Mouse (Mus musculus): ENCODE measurements at regions not wholly inside any gene's neighbourhood (a gene's known extent, or its start where the extent isn't known, plus 50 kb on each side); places are given as distances from the start of the nearest gene placed in this dataset.
A peak's percentile ranks its signal among the peaks of the same experiment; 100 is the strongest.

DNA sequence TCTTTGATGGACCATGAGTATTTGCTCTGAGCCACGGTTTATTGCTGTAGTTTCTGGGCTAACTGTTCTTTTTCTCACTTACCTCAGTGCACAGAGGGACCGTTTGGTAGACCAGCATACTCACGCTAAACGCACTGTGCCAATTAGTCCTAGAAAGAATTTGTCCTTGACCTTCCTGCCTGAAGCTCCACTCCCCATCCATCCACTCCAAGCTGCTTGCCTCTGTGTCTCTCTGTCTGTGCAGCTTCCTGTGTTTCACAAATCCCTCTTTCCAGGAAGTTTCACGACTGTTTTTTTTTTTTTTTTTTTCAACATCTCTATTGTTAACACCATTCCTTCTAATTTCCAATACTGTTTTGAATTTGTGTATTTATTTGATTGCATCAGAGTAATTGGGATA, 116.8 kb downstream of the Btg1 start:
- H3K4me1 ChIP-seq (replicated peaks): no peaks in the 10 kb centered on the region
- H3K4me2 ChIP-seq (replicated peaks): no peak overlapping the region
- H3K4me3 ChIP-seq (replicated peaks): no peak overlapping the region
- WGBS: 79% methylated on average over 5 of the region's 5 CpGs
- H3K9ac ChIP-seq (replicated peaks): no peak overlapping the region
- no peak overlapping the region for H3K27ac ChIP-seq
- no peaks in the 10 kb centered on the region for H3K36me3 ChIP-seq
- ATAC-seq: no peak
- H3K9me3 ChIP-seq: no peaks in the 10 kb centered on the region
- no peaks in the 10 kb centered on the region for H3K27me3 ChIP-seq

GRCm38 (mm10) chr10:96735146-96735545, 118.3 kb downstream of the Btg1 start:
- no peak overlapping the region for H3K4me2 ChIP-seq (replicated peaks)
- no peak for ATAC-seq
- no peak overlapping the region for H3K27ac ChIP-seq
- no peaks in the 10 kb centered on the region for H3K9me3 ChIP-seq
- no peak overlapping the region for H3K4me3 ChIP-seq (replicated peaks)
- H3K27me3 ChIP-seq: no peaks in the 10 kb centered on the region
- WGBS: 96% methylated on average over 11 of the region's 11 CpGs
- H3K4me1 ChIP-seq (replicated peaks): no peaks in the 10 kb centered on the region
- H3K9ac ChIP-seq (replicated peaks): no peak overlapping the region
- no peaks in the 10 kb centered on the region for H3K36me3 ChIP-seq

- ATAC-seq: no peak
- Histone ChIP-seq H3K36me3 (no peaks in the 10 kb centered on the region), H3K4me1 (replicated peaks) (no peaks in the 10 kb centered on the region), H3K27ac (no peak overlapping the region), H3K9me3 (no peaks in the 10 kb centered on the region), H3K27me3 (no peaks in the 10 kb centered on the region), H3K4me3 (replicated peaks) (no peak overlapping the region), H3K9ac (replicated peaks) (no peak overlapping the region), H3K4me2 (replicated peaks) (no peak overlapping the region)
- WGBS: 79% methylated on average over 4 of the region's 4 CpGs
Measured at GRCm38 (mm10) chr10:96735885-96736628, 119.3 kb downstream of the Btg1 start.

GRCm38 (mm10) chr10:96737972-96738371, 121.2 kb downstream of the Btg1 start:
- ATAC-seq: no peak
- Histone ChIP-seq H3K36me3 (no peaks in the 10 kb centered on the region), H3K4me3 (replicated peaks) (no peak overlapping the region), H3K4me1 (replicated peaks) (no peaks in the 10 kb centered on the region), H3K9ac (replicated peaks) (no peak overlapping the region), H3K9me3 (no peaks in the 10 kb centered on the region), H3K4me2 (replicated peaks) (no peak overlapping the region), H3K27ac (no peak overlapping the region), H3K27me3 (no peaks in the 10 kb centered on the region)
- 92% methylated on average over 6 of the region's 6 CpGs for WGBS

DNA sequence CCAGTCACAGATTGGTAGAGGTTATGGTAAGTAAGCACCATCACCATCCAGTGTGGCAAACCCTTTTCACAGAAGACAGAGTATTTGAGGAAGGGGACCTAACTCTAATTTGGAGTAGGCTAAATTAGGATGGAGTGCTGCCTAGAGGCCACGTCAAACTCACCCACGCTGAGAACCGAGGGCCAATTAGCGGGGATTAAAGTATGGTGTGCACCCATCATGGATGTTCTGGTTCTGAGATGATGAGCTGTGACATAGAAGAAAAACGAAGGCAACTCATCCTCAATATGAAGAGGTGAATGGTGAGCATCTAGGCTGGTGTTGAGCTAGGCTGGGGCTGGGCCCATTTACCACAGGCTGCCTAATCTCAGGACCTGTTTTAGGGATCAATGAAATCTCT, 121.8 kb downstream of the Btg1 start:
- Histone ChIP-seq H3K4me2 (replicated peaks) (no peak overlapping the region), H3K27ac (no peak overlapping the region), H3K27me3 (no peaks in the 10 kb centered on the region), H3K4me1 (replicated peaks) (no peaks in the 10 kb centered on the region), H3K4me3 (replicated peaks) (no peak overlapping the region), H3K36me3 (no peaks in the 10 kb centered on the region), H3K9ac (replicated peaks) (no peak overlapping the region), H3K9me3 (no peaks in the 10 kb centered on the region)
- no peak for ATAC-seq
- WGBS: 92% methylated on average over 5 of the region's 5 CpGs

DNA sequence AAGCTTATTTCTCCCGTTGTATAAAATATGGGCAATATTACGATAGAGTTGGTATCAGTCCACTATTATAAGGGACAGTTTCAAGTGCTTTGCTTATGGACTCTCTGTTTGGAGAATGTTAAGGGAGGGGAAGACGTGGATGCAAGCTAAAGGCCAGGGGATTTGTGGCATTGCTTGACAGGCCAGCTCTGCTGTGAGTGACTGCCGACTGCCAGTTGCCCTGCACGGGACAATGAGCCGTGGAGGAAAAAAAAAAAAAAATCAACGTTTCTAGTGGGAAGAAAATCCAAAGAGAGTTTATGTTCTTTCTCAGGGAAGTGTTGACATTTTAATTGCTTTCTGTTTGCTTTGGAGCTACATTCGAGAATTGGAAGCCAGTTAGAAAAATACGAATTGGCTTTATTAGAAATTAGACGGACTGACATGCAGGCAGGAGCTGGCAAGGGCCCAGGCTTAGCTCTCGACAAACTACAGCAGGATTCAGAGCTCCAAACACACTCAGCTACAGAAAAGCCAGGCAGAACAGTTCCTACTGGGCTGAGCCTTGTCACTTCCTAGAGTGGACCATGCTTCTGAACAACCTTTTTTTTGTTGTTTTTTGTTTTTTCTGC, 127.5 kb downstream of the Btg1 start:
- Histone ChIP-seq H3K4me1 (replicated peaks) (peaks cover 3% of the 10 kb centered on the region; the same call in 1 of the 2 replicates), H3K9me3 (no peaks in the 10 kb centered on the region), H3K27me3 (no peaks in the 10 kb centered on the region), H3K36me3 (no peaks in the 10 kb centered on the region), H3K4me3 (replicated peaks) (no peak overlapping the region), H3K27ac (no peak overlapping the region), H3K9ac (replicated peaks) (no peak overlapping the region), H3K4me2 (replicated peaks) (no peak overlapping the region)
- ATAC-seq: no peak
- WGBS: 49% methylated on average over 11 of the region's 11 CpGs

DNA sequence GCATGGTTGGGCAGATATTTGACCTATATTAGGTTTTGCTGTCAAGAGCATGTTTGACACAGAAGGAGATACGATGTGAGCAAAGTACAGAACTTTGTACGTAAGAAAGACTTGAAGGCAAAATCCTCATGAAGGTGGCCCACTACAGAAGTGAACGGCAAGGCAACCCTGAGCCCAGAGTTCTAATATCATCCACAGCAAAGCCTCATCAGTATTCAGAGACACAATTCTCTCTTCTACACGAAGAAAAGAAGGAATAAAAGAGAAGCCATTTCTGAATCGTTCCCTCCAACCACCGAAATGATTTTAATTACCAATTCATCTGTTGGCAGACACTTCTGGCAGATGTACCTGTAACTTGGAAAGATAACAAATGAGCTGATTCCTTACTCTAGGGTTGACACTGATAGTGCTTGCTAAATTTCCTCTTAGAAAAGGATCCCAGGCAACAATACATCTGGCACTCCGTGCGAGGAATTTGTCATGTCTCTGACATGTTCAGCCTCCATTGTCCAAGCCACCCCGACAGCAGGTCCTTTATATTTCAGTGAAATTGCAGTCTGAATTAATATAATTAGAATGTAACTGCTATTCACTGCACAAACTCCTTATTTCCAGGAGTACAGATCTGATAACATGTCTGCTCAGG, 130.3 kb downstream of the Btg1 start:
- no peaks in the 10 kb centered on the region for H3K9me3 ChIP-seq
- no peak for ATAC-seq
- H3K4me3 ChIP-seq (replicated peaks): no peak overlapping the region
- no peak overlapping the region for H3K9ac ChIP-seq (replicated peaks)
- H3K4me1 ChIP-seq (replicated peaks): peaks cover 17% of the 10 kb centered on the region
- H3K36me3 ChIP-seq: no peaks in the 10 kb centered on the region
- H3K4me2 ChIP-seq (replicated peaks): no peak overlapping the region
- WGBS: 76% methylated on average over 9 of the region's 9 CpGs
- H3K27me3 ChIP-seq: no peaks in the 10 kb centered on the region
- H3K27ac ChIP-seq: no peak overlapping the region

- Histone ChIP-seq H3K27ac (no peak overlapping the region), H3K4me1 (replicated peaks) (peaks cover 39% of the 10 kb centered on the region), H3K4me3 (replicated peaks) (no peak overlapping the region), H3K9me3 (no peaks in the 10 kb centered on the region), H3K27me3 (no peaks in the 10 kb centered on the region), H3K9ac (replicated peaks) (no peak overlapping the region), H3K4me2 (replicated peaks) (no peak overlapping the region), H3K36me3 (no peaks in the 10 kb centered on the region)
- 61% methylated on average over 5 of the region's 5 CpGs for WGBS
- ATAC-seq: no peak
Measured at GRCm38 (mm10) chr10:96750861-96751260, 134.1 kb downstream of the Btg1 start.

- H3K9me3 ChIP-seq: no peaks in the 10 kb centered on the region
- no peaks in the 10 kb centered on the region for H3K36me3 ChIP-seq
- WGBS: 16% methylated on average over 12 of the region's 12 CpGs
- H3K4me1 ChIP-seq (replicated peaks): peaks cover 46% of the 10 kb centered on the region
- peak overlapping the region; percentile 28 for H3K4me2 ChIP-seq (replicated peaks)
- peak; percentile 72 for ATAC-seq
- no peaks in the 10 kb centered on the region for H3K27me3 ChIP-seq
- 0 out of 2 replicates have a peak overlapping the region, but pooled peaks have one; percentile 9 for H3K27ac ChIP-seq
- peak overlapping the region; percentile 42; the same call in 1 of the 2 replicates for H3K9ac ChIP-seq (replicated peaks)
- H3K4me3 ChIP-seq (replicated peaks): 0 out of 2 replicates have a peak overlapping the region, but pooled peaks have one; percentile 3
Measured at GRCm38 (mm10) chr10:96751580-96752264, 134.9 kb downstream of the Btg1 start.

- H3K4me3 ChIP-seq (replicated peaks): no peak overlapping the region
- no peak for ATAC-seq
- no peaks in the 10 kb centered on the region for H3K9me3 ChIP-seq
- H3K9ac ChIP-seq (replicated peaks): no peak overlapping the region
- no peaks in the 10 kb centered on the region for H3K27me3 ChIP-seq
- peaks cover 46% of the 10 kb centered on the region for H3K4me1 ChIP-seq (replicated peaks)
- no peak overlapping the region for H3K4me2 ChIP-seq (replicated peaks)
- H3K27ac ChIP-seq: no peak overlapping the region
- H3K36me3 ChIP-seq: no peaks in the 10 kb centered on the region
- WGBS: 89% methylated on average over 5 of the region's 5 CpGs
Measured at GRCm38 (mm10) chr10:96752531-96752930, 135.7 kb downstream of the Btg1 start.

DNA sequence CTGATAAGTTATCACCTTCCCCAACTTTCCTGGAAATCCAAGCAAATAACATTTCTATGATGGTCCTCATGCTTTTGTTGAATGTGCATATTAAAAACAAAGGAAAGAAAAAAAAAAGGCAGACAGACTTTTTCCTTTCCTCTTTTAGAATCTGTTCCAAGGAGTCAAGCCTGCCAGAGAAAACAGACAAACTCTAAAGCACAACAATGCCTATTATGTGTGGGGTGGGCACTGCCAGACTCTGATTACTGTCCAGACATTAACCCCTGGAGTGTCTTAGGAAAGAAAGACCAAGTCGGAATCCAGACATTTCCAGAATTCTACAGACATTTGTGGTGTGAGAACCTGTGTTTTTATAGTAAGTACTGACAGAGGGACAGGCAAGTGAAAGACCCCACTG, 136.7 kb downstream of the Btg1 start:
- Histone ChIP-seq H3K4me2 (replicated peaks) (no peak overlapping the region), H3K27ac (no peak overlapping the region), H3K9me3 (no peaks in the 10 kb centered on the region), H3K9ac (replicated peaks) (no peak overlapping the region), H3K4me3 (replicated peaks) (no peak overlapping the region), H3K4me1 (replicated peaks) (peaks cover 46% of the 10 kb centered on the region), H3K36me3 (no peaks in the 10 kb centered on the region), H3K27me3 (no peaks in the 10 kb centered on the region)
- no peak for ATAC-seq
- WGBS: 25% methylated on average over 1 of the region's 1 CpGs

DNA sequence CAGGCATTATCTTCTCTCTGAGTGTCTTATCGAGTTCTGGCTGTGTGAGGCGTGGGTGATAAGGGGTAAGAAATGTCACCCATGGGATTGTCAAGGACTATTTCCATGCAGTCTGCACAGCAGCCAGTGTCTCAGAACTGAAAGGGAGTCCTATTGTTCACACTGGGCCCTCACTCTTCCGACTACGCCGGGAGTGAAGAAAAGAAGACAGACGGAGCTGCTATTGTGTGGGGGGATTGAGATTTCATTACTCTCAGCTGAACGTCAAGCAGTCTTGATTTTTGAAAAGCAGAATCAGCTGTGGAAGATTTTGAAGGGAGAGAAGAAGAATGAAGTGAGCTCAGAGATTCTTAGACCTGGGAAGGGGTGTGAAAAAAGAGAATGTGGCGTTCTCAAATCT, 138.9 kb downstream of the Btg1 start:
- Histone ChIP-seq H3K4me2 (replicated peaks) (no peak overlapping the region; the same call in 1 of the 2 replicates), H3K9ac (replicated peaks) (no peak overlapping the region; the same call in 1 of the 2 replicates), H3K36me3 (no peaks in the 10 kb centered on the region), H3K27ac (peak overlapping the region; percentile 37), H3K4me1 (replicated peaks) (peaks cover 46% of the 10 kb centered on the region), H3K9me3 (no peaks in the 10 kb centered on the region), H3K27me3 (no peaks in the 10 kb centered on the region), H3K4me3 (replicated peaks) (no peak overlapping the region)
- peak; percentile 72 for ATAC-seq
- WGBS: 7% methylated on average over 8 of the region's 8 CpGs
